In genomic region chr11:118418834-118419504, GRCm38 (mm10) we compare ENCODE assay signal across 7 mouse cellular contexts. TPM values are rescaled to one million over a fixed set of nuclear protein-coding genes. Genes with fewer than 3 reads are reported as not detected.
DNase-seq lines count a peak whose midpoint lies in the region; ATAC-seq lines count a peak whose summit lies in the region.

TSS of gene Cant1 (minus strand) at chr11:118419086.

- DNase-seq in adrenal gland, postnatal 14 days, result peak; percentile 98
- peak; percentile 98 for DNase-seq in embryonic facial prominence, embryonic 11.5 days (ENCODE audit: low spot score)
- peak; percentile 99 for DNase-seq in kidney, adult 11 months
- peak; percentile 96 for DNase-seq in limb, embryonic 10.5 days (ENCODE audit: low spot score)
- peak; percentile 93 for DNase-seq in spleen, adult 12 weeks (ENCODE audit: low spot score)

- no peaks in the 10 kb centered on the region for H3K27me3 ChIP-seq in embryonic facial prominence, embryonic 11.5 days (ENCODE audit: control insufficient read depth, insufficient read depth, low read length)
- H3K27me3 ChIP-seq in limb, embryonic 10.5 days (ENCODE audit: low read depth, poor library complexity, severe bottlenecking), result 0 out of 2 replicates have a peak, but pooled peaks cover 4% of the 10 kb centered on the region
- no peaks in the 10 kb centered on the region for H3K27me3 ChIP-seq in midbrain, embryonic 13.5 days

- H3K9ac ChIP-seq in embryonic facial prominence, embryonic 11.5 days (replicated peaks; ENCODE audit: low read length), result peak within 1 kb of the TSS; percentile 95
- H3K9ac ChIP-seq in midbrain, embryonic 13.5 days (replicated peaks), result peak within 1 kb of the TSS; percentile 91

- H3K4me3 ChIP-seq in embryonic facial prominence, embryonic 11.5 days (ENCODE audit: low read depth, low read length), result peak within 1 kb of the TSS; percentile 83
- H3K4me3 ChIP-seq in limb, embryonic 10.5 days, result peak within 1 kb of the TSS; percentile 80
- peak within 1 kb of the TSS; percentile 72 for H3K4me3 ChIP-seq in midbrain, embryonic 13.5 days (replicated peaks)

- no peaks in the 10 kb centered on the region for H3K9me3 ChIP-seq in embryonic facial prominence, embryonic 11.5 days (replicated peaks; ENCODE audit: control insufficient read depth, low read length)
- H3K9me3 ChIP-seq in limb, embryonic 10.5 days (replicated peaks), result no peaks in the 10 kb centered on the region
- no peaks in the 10 kb centered on the region for H3K9me3 ChIP-seq in midbrain, embryonic 13.5 days

- peaks cover 10% of the 10 kb centered on the region for H3K4me1 ChIP-seq in embryonic facial prominence, embryonic 11.5 days (ENCODE audit: control insufficient read depth, insufficient read depth, low read length)
- H3K4me1 ChIP-seq in limb, embryonic 10.5 days, result peaks cover 39% of the 10 kb centered on the region
- H3K4me1 ChIP-seq in midbrain, embryonic 13.5 days (replicated peaks), result peaks cover 44% of the 10 kb centered on the region

- 0 out of 2 replicates have a peak within 1 kb of the TSS, but pooled peaks have one; percentile 41 for H3K27ac ChIP-seq in embryonic facial prominence, embryonic 11.5 days (replicated peaks; ENCODE audit: low read depth, low read length)
- peak within 1 kb of the TSS; percentile 93 for H3K27ac ChIP-seq in limb, embryonic 10.5 days
- H3K27ac ChIP-seq in midbrain, embryonic 13.5 days, result peak within 1 kb of the TSS; percentile 62

- under 1% methylated on average over 43 of the region's 50 CpGs for WGBS in embryonic facial prominence, embryonic 11.5 days
- under 1% methylated on average over 50 of the region's 50 CpGs for WGBS in limb, embryonic 10.5 days
- WGBS in midbrain, embryonic 13.5 days, result under 1% methylated on average over 47 of the region's 50 CpGs

- no peaks in the 10 kb centered on the region; the same call in 1 of the 2 replicates for H3K36me3 ChIP-seq in embryonic facial prominence, embryonic 11.5 days (replicated peaks; ENCODE audit: control insufficient read depth, insufficient read depth, low read depth, low read length)
- H3K36me3 ChIP-seq in limb, embryonic 10.5 days, result peaks cover 31% of the 10 kb centered on the region
- H3K36me3 ChIP-seq in midbrain, embryonic 13.5 days, result peaks cover 20% of the 10 kb centered on the region

- ATAC-seq in embryonic facial prominence, embryonic 11.5 days (replicated peaks; ENCODE audit: insufficient number of reproducible peaks, low FRiP score, low TSS enrichment, low read depth), result peak; percentile 90
- ATAC-seq in granulocyte monocyte progenitor cell, adult 5-6 weeks (replicated peaks; ENCODE audit: poor library complexity, severe bottlenecking), result peak; percentile 86
- ATAC-seq in midbrain, embryonic 13.5 days, result peak; percentile 95

- H3K4me2 ChIP-seq in embryonic facial prominence, embryonic 11.5 days (ENCODE audit: low read depth, low read length), result peak within 1 kb of the TSS; percentile 74
- peak within 1 kb of the TSS; percentile 89 for H3K4me2 ChIP-seq in midbrain, embryonic 13.5 days (replicated peaks)

RNA-seq across cellular contexts. Expression of gene Cant1, which starts in this region (rescaled TPM):
- total RNA-seq in adrenal gland, postnatal 14 days (2021), result 25.3 and 28.4 TPM in 2 replicates
- 19.5 and 23.2 TPM in 2 replicates for polyA plus RNA-seq in embryonic facial prominence, embryonic 11.5 days (2014; fragmentation: Nextera tagmentation; extraction: Ambion mirVana)
- 29.7 and 34.6 TPM in 2 replicates for total RNA-seq in granulocyte monocyte progenitor cell, adult 5-6 weeks (2014; fragmentation: Nextera tagmentation)
- total RNA-seq in granulocyte monocyte progenitor cell, adult 5-6 weeks (2017), result 18.6 and 21.0 TPM in 2 replicates
- 24.1 and 25.9 TPM in 2 replicates for polyA plus RNA-seq in limb, embryonic 10.5 days (2016; fragmentation: Nextera tagmentation; extraction: Ambion mirVana)
- polyA plus RNA-seq in midbrain, embryonic 13.5 days (2015; fragmentation: Nextera tagmentation; extraction: Ambion mirVana), result 23.5 and 26.0 TPM in 2 replicates

Comparison
In these comparisons a context has a peak if more than half of its experiments do, and no peak if none do; other contexts are left out.
1. Peak in every context shown above with its lines: DNase-seq, ATAC-seq, H3K4me3 ChIP-seq and H3K27ac ChIP-seq.
2. H3K27ac ChIP-seq: peak in every context shown above with its lines; median percentile 93 in limb, embryonic 10.5 days; 62 in midbrain, embryonic 13.5 days; 41 in embryonic facial prominence, embryonic 11.5 days.